Mouse (Mus musculus) c-Kit-negative CD71-positive TER-119-positive erythroid progenitor cells, embryonic 14.5 days (primary cell): ENCODE measurements around the gene Cfap43.

Experiments used
- DNase-seq: peaks from one replicate; pipeline ENCODE4 v3.0.0-alpha.2; 2013; ENCODE audit warnings: low read depth, low spot score

Gene Cfap43

DNA sequence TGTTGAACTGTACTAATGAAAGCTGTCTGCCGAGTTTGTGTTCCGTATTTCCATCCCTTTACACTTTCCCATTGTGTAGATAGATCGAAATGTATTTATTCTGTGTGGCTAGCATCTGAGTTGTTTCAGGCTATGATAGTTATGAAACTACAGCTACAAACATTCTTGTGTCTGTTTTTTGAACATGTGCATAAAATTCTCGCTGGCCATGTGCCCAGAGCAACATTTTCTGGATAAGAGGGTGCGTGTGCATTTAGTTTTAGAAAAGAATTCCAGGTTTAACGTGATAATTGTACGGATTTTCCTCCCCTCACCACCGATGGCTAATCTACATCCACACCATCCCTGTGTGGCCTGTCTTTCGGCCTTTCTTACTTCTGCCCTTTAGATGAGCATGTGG lies 205.6 kb downstream of the Cfap43 start:
- DNase-seq, result no peak

DNA sequence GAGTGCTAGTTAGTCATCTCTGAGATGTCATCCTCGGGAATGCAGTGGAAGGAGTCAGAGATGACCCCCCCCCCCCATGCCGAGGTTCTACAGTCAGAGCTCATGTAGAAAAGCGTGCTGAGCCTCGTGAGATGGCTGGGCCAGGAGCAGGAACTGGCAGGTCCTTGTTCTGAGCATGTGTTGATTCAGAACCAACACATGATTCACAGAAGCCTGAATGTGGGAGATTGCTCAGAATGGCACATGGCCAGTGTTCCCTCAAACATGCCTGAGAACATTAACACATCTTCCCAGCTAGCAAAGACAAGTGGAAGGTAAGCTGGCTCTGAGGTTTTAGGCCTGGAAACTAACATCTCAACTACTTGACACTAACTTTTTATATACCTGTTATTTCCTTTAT lies 208.7 kb downstream of the Cfap43 start:
- DNase-seq, result no peak

DNA sequence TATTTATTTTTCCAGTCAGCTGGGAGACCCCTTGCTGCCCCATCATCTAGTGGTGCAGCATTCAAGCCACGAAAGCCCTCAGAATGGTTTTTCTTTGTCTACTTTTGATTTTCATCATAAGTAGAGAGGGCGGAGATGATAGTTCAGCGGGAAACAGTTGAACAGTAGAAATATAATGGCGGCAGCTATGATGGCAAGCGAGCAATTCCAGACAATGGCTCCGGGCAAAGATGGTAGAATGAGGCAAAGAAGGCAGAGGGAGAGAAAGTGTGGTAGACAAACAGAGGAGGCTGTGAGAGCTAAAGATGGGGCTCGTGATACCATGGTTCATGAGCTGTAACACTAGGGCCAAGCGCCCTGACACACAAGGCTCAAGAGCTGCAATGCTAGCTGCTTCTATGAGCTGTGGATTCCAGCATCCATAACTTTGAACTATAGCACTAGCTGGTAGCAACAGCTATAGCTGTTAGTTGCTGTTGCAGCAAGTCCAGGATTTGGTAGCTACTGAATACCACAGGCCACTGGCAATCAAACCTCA lies 213.2 kb downstream of the Cfap43 start:
- DNase-seq, result no peak

DNA sequence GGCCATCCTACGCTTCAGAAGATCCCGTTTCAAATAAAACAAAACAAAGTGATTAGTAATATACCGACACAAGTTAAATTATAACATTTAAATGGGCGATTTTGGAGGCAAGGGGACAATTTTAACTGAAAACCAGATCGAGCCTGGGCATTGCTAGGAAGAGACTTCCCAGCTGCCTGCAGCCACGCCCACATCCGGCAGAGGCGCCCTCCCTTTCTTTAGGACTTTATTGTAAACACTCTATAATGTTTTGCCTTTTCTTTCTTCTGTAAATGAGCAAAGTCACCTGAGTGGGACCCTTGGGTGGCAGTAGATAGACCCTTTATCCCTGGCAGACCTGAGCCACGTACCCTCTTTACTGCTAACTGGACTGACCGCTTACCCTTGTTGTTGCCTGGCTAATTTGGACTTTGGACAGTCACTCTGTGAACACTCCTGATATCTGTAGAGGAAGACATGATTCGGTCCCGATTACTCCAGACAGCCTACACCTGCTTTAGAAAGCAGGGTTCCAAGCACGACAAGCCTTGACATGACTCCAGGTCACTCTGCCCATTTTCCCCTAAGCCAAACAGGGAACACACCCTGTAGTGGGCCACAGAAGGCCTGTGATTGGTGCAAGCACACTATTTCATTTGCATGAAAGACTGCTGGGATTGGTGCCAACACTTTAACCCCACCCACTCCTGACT lies 213.9 kb downstream of the Cfap43 start:
- DNase-seq, result no peak

DNA sequence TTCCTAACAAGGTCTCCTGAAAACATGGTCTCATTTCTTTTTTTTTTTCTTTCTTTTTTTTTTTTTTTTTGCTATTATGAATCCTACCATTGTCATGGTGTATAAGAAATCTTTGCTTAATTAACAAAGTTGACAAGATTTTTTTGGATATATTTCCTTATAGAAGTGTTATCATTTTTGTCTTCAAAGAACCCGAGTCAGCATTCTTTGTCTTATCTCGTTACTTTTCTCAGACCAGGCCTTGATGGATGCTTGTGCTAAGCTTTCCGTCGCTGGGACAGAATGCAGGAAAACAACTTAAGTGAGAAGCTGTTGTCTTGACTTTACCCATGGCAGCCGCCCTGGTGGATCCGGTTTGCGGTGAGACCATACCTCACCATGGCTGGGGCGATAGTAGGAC lies 218.6 kb downstream of the Cfap43 start:
- no peak for DNase-seq

DNA sequence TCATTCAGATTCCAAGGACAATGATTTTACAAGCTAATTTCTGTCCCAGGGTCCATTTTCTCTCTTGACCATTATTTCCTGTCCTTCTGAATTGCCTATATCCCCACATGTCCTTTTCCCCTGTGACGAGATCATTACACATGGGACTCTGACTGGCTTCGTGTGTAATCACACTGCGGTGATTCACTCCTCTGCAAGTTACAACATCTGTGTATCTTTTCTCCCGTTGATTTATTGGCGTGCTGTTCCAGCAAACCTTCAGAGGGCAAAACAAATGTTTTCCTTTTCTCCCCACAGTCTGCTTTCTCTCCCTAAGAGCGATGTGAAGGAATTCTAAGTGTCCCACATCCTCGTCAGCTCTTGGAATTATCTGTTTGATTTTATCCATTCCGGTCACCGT lies 219.3 kb downstream of the Cfap43 start:
- no peak for DNase-seq

DNA sequence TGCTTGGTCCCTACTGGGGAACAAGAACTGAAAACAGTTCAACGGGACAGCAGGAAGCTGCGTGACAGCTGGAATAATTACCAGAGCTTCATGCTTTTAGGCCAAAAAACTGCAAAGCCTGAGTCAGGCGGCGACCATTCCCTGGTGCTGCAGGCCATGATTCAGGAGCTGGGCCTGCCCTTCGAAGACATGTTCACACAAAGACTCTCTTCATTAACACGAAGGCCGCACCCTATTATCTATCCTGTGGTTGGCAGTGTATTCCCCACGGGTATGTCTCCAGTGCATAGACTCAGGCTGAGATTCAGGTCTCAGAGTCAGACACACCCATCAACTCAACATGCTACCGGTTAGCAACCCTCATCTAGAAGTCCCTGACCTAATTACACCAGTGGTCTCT lies 220.8 kb downstream of the Cfap43 start:
- DNase-seq, result no peak

DNA sequence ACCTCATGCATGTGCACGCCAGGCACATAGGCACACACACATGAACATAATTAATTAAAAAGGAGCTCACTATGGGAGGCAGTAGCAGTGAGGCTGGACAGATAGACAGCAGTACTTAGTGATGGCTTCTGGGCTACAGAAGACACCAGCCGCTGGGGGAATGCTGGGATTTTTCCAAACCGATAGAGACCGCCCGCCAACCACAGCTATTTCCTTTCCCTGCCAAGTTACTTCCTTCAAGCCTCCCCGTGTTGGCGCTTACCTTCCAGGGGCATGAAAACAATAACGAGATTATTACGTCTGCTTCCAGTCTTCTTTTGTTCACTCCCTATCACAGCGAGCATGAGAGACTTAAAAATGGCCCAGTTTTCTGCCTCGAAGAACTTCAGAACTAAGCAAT lies 222.0 kb downstream of the Cfap43 start:
- no peak for DNase-seq

DNA sequence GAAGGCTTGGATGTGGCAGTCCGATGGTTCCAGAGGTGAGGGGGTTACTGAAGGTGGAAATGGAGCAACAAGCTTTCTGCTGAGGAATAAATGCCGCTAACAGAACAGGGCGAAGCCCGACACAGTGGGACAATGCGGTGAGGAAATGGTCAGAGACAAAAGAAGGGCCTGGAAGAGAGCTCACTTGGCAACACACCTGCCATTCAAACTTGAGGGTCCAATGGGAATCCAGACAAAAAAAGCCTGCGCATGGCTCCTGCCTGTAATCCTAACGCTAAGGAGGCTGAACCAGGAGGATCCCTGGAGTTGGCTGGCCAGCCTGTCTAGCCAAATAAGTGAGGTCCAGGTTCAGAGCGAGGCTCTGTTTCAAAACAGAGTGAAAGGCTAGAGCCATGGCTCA lies 222.7 kb downstream of the Cfap43 start:
- DNase-seq, result no peak

DNA sequence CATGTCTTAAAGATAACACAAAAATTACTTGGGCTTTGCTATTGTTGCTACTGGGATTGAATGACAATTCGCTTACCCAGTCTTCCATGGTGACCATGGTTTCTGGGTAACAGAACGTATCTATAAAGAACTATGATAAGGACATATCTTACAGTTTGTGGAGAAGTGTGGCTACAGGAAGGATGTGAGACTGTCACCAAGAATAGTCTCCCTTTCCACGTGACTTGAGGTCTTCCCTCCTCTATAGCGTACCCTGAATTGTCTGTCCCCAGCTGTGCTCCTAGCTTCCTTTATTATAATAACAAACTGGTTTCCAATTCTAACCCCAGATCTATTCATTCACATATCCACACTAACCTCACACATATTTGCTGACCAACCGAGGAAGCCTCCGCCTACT lies 223.4 kb downstream of the Cfap43 start:
- no peak for DNase-seq

DNA sequence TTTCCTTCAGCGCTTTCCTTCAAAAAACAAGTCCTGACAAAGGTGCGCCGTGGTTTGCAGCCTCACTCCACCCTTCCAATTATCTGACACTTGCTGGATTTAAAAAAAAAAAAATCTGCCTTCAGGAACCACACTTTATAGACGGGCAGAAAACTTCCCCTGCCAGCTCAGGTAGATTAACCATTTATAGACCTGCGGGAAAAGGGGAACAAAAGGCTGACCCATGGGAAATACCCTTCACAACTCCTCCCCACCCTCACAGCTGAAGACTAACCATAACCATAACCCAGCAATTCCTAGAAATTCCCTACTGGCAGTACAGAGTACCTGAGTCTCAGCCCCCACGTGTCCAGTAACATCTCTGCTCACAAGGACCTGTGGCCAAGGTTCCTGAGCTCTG lies 227.1 kb downstream of the Cfap43 start, which contains the start of gene Col17a1:
Gene Col17a1, minus strand, starts transcription at position 101 of the 400 bp plus-strand sequence.
- no peak for DNase-seq

DNA sequence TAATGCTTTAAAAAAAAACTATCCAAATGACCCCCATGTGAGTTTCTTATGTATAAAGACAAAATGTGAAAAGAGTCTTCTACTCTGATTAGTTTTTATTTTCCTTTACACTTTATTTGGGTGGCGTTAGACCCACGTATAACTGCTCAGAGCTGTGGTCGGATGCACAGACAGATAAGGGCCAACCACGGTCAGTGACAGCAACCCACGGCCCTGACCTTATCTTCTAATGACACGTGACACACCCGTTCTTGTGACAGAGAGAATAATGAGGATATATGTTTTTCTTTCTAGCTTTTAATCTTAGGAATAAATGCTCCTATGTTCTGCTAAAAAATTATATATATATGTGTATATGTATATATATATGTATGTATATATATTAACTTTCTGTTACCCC lies 229.5 kb downstream of the Cfap43 start:
- DNase-seq, result no peak
